Mouse (Mus musculus) stomach, postnatal 0 days (tissue): Measurements from ENCODE around the gene Fam171a2.

Experiments
- CTCF ChIP-seq: IDR thresholded peaks from 2 replicates; pipeline ENCODE4 v1.5.1; 2016; ENCODE audit warnings: antibody characterized with exemption, low read depth, mild to moderate bottlenecking, moderate library complexity
- EP300 ChIP-seq: optimal IDR thresholded peaks from 2 replicates; pipeline ENCODE3; 2016; ENCODE audit warnings: antibody characterized with exemption

GRCm38 (mm10) chr11:102443740-102444139 is 3.7 kb downstream of the Fam171a2 start:
- TF ChIP-seq CTCF: no peak
- no peak for TF ChIP-seq EP300
